Mouse (Mus musculus) cerebellum, adult 2 months (tissue): ENCODE measurements at regions not wholly inside any gene's neighbourhood (a gene's known extent, or its start where the extent isn't known, plus 50 kb on each side); places are given as distances from the start of the nearest gene placed in this dataset.

Experiments used
- CTCF ChIP-seq: fragments of 200-500 bp; IDR thresholded peaks from 2 replicates; pipeline ENCODE4 v1.5.1; 2011; ENCODE audit warnings: low read depth, mild to moderate bottlenecking, control low read depth, low read length, moderate library complexity, borderline replicate concordance; ENCODE audit not compliant: insufficient read depth
- POLR2A ChIP-seq: fragments of 200-500 bp; IDR thresholded peaks from 2 replicates; pipeline ENCODE4 v1.6.1; 2011; ENCODE audit warnings: low read length, control low read depth, borderline replicate concordance; ENCODE audit not compliant: insufficient read depth

DNA sequence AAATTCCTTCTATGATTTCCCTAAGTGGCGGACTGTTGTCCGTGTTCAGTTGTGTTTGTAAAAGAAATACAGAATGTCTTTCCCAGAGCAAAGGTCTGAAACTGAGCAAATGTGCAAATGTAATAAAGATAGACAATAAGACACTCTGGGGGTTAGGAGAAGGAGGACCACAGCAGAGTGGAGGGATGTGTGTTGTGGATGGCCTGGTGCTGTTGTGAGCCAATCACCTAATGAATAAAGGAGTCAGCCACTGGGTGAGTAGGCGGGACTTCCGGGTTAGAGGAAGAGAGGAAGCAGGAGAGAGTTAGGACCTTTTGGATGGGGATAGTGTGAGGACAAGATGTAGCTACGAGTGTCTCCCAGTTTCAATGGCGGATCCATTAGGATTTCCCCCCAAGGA is 72.7 kb upstream of the Sertad2 start:
- no peak for TF ChIP-seq CTCF
- TF ChIP-seq POLR2A = no peak
